Mouse (Mus musculus): ENCODE results near the gene Vmn1r170. TPM values are rescaled to one million over a fixed set of nuclear protein-coding genes. Genes with fewer than 3 reads are reported as not detected.
"Not testable (repeated sequence)": the region's sequence is repeated elsewhere in the genome, so short reads cannot be mapped to it uniquely, and the experiment has no call there.

Gene Vmn1r170
- polyA plus RNA-seq (2012; fragmentation: generic; extraction: Trizol), result not detected
- long read RNA-seq, experiment 1, result 0 reads
- long read RNA-seq, experiment 2, result 0 reads

- H3K79me3 ChIP-seq (ENCODE audit: low read depth); H3K4me3 ChIP-seq (ENCODE audit: insufficient read depth, poor library complexity, severe bottlenecking); H3K27me3 ChIP-seq (ENCODE audit: control insufficient read depth, insufficient read depth, insufficient read length); H3K79me2 ChIP-seq (ENCODE audit: control insufficient read depth, insufficient read depth); H3K36me3 ChIP-seq (ENCODE audit: control insufficient read depth, insufficient read depth); H3ac ChIP-seq (ENCODE audit: control insufficient read depth, insufficient read length, low read depth): not testable (repeated sequence)
These were observed at the start of gene Vmn1r170 for GRCm38 (mm10) chr7:23605875-23606274. Gene Vmn1r170, plus strand, starts transcription at chr7:23606175.

- not testable (repeated sequence) for H3K36me3 ChIP-seq (ENCODE audit: control insufficient read depth, insufficient read depth); H3ac ChIP-seq (ENCODE audit: control insufficient read depth, insufficient read length, low read depth); H3K27me3 ChIP-seq (ENCODE audit: control insufficient read depth, insufficient read depth, insufficient read length); H3K79me2 ChIP-seq (ENCODE audit: control insufficient read depth, insufficient read depth); H3K4me3 ChIP-seq (ENCODE audit: insufficient read depth, poor library complexity, severe bottlenecking); H3K79me3 ChIP-seq (ENCODE audit: low read depth)
These were observed 30.7 kb upstream of the Vmn1r170 start, which contains the start of gene Vmn1r169 for GRCm38 (mm10) chr7:23575226-23575625. Gene Vmn1r169, plus strand, starts transcription at chr7:23575526.

- no peaks in the 10 kb centered on the region for H3K36me3 ChIP-seq (ENCODE audit: control insufficient read depth, insufficient read depth)
- H3K27me3 ChIP-seq (ENCODE audit: control insufficient read depth, insufficient read depth, insufficient read length), result no peaks in the 10 kb centered on the region
- no peak for TF ChIP-seq MYOG (IDR thresholded peaks at IDR 0.05; ENCODE audit: control insufficient read depth, extremely low read depth, insufficient read length)
- no peak for TF ChIP-seq CTCF (IDR thresholded peaks at IDR 0.05; ENCODE audit: control insufficient read depth, insufficient read depth, insufficient read length)
- TF ChIP-seq FOSL1 (IDR thresholded peaks at IDR 0.05; ENCODE audit: insufficient read depth, low read length, poor library complexity, severe bottlenecking), result no peak
- no peak for TF ChIP-seq USF1 (IDR thresholded peaks at IDR 0.05; ENCODE audit: low read depth)
- no peak for TF ChIP-seq MYOD1 (IDR thresholded peaks at IDR 0.05; ENCODE audit: control insufficient read depth, insufficient read length, low read depth)
- no peak for TF ChIP-seq CEBPB (IDR thresholded peaks at IDR 0.05; ENCODE audit: low read depth)
- TF ChIP-seq MAX (IDR thresholded peaks at IDR 0.05), result no peak
- H3K79me3 ChIP-seq (ENCODE audit: low read depth), result no peaks in the 10 kb centered on the region
- no peaks in the 10 kb centered on the region for H3K79me2 ChIP-seq (ENCODE audit: control insufficient read depth, insufficient read depth)
- H3K4me3 ChIP-seq (ENCODE audit: insufficient read depth, poor library complexity, severe bottlenecking), result no peak within 1 kb of the TSS
- no peak within 1 kb of the TSS for H3ac ChIP-seq (ENCODE audit: control insufficient read depth, insufficient read length, low read depth)
These were observed 24.4 kb downstream of the Vmn1r170 start, which contains the start of gene Vmn1r171 for GRCm38 (mm10) chr7:23630422-23630821. Gene Vmn1r171, plus strand, starts transcription at chr7:23630722.

Other genes starting within 250 kb of the Vmn1r170 start
- not detected for gene Nlrp5, start 220.3 kb upstream of the Vmn1r170 start, polyA plus RNA-seq (2012; fragmentation: generic; extraction: Trizol)
- gene Vmn1r167, start 99.0 kb upstream of the Vmn1r170 start, polyA plus RNA-seq (2012; fragmentation: generic; extraction: Trizol), result not detected
- gene Vmn1r168, start 66.4 kb upstream of the Vmn1r170 start, polyA plus RNA-seq (2012; fragmentation: generic; extraction: Trizol), result not detected
- gene Vmn1r169, start 30.6 kb upstream of the Vmn1r170 start, polyA plus RNA-seq (2012; fragmentation: generic; extraction: Trizol), result not detected
- not detected for gene Vmn1r171, start 24.5 kb downstream of the Vmn1r170 start, polyA plus RNA-seq (2012; fragmentation: generic; extraction: Trizol)
- gene Vmn1r172, start 52.1 kb downstream of the Vmn1r170 start, polyA plus RNA-seq (2012; fragmentation: generic; extraction: Trizol), result not detected
- gene Vmn1r173, start 94.5 kb downstream of the Vmn1r170 start, polyA plus RNA-seq (2012; fragmentation: generic; extraction: Trizol), result not detected
- gene Vmn1r174, start 146.1 kb downstream of the Vmn1r170 start, polyA plus RNA-seq (2012; fragmentation: generic; extraction: Trizol), result not detected
- not detected for gene Vmn1r175, start 204.5 kb downstream of the Vmn1r170 start, polyA plus RNA-seq (2012; fragmentation: generic; extraction: Trizol)
- gene Vmn1r176, start 231.2 kb downstream of the Vmn1r170 start, polyA plus RNA-seq (2012; fragmentation: generic; extraction: Trizol), result not detected